Mouse (Mus musculus) ES-E14 (cell line): ENCODE results near the gene Lrp2bp. TPM values are rescaled to one million over a fixed set of nuclear protein-coding genes. Genes with fewer than 3 reads are reported as not detected.

ENCODE experiments used
- DNase-seq: peaks from one replicate; pipeline ENCODE4 v3.0.0-alpha.2; 2013; ENCODE audit warnings: low read depth, low spot score
- H3K27ac ChIP-seq: 2 replicates; pipeline ENCODE4 v1.5.1; 2012; ENCODE audit warnings: low read depth, mild to moderate bottlenecking, low read length, moderate library complexity, mixed read lengths; ENCODE audit not compliant: poor library complexity, insufficient read depth, severe bottlenecking
- H3K36me3 ChIP-seq: 2 replicates; pipeline ENCODE4 v1.6.1; 2012; ENCODE audit warnings: mild to moderate bottlenecking, low read length, moderate library complexity, mixed read lengths; ENCODE audit not compliant: control insufficient read depth, poor library complexity, insufficient read depth, severe bottlenecking
- H3K4me1 ChIP-seq, 2 experiments: fragments of 150-350 bp in 1 of 2; sonication (generic) in 1 of 2; 2 replicates each; pipeline ENCODE4 v1.6.1; 2012; ENCODE audit warnings: low read length in 2 of 2, mild to moderate bottlenecking in 1 of 2, mixed read lengths in 1 of 2; ENCODE audit not compliant: control insufficient read depth in 2 of 2, insufficient read depth in 2 of 2, poor library complexity in 1 of 2
- H3K4me3 ChIP-seq, 2 experiments: fragments of 150-350 bp in 1 of 2; sonication (generic) in 1 of 2; 2 replicates each; pipeline ENCODE4 v1.5.1; 2012; ENCODE audit warnings: low read length in 2 of 2, low read depth in 1 of 2, mild to moderate bottlenecking in 1 of 2, mixed read lengths in 1 of 2; ENCODE audit not compliant: insufficient read depth in 1 of 2, poor library complexity in 1 of 2, severe bottlenecking in 1 of 2
- H3K9ac ChIP-seq: 2 replicates; pipeline ENCODE4 v1.6.1; 2012; ENCODE audit warnings: low read depth, mild to moderate bottlenecking, low read length, mixed read lengths; ENCODE audit not compliant: poor library complexity, insufficient read depth, severe bottlenecking
- H3K9me3 ChIP-seq: fragments of 150-350 bp; sonication (generic); 2 replicates; pipeline ENCODE4 v1.6.1; 2012; ENCODE audit warnings: low read depth, mild to moderate bottlenecking, low read length; ENCODE audit not compliant: control insufficient read depth, insufficient read depth
- CHD2 ChIP-seq: IDR thresholded peaks from 2 replicates; pipeline ENCODE4 v1.6.1; 2014; ENCODE audit warnings: mild to moderate bottlenecking, low read depth, low read length, inconsistent platforms
- HCFC1 ChIP-seq: IDR thresholded peaks from 2 replicates; pipeline ENCODE4 v1.6.1; 2012; ENCODE audit warnings: low read length, inconsistent platforms, borderline replicate concordance; ENCODE audit not compliant: insufficient read depth
- MAFK ChIP-seq: IDR thresholded peaks from 2 replicates; pipeline ENCODE4 v1.6.1; 2014; ENCODE audit warnings: mild to moderate bottlenecking, low read depth, low read length, inconsistent platforms; ENCODE audit not compliant: insufficient read depth
- ZC3H11A ChIP-seq: IDR thresholded peaks from 2 replicates; pipeline ENCODE4 v1.6.1; 2012; ENCODE audit warnings: low read depth, mild to moderate bottlenecking, inconsistent platforms, low read length, borderline replicate concordance
- ZNF384 ChIP-seq: IDR thresholded peaks from 2 replicates; pipeline ENCODE4 v1.6.1; 2012; ENCODE audit warnings: low read depth, low read length, inconsistent platforms
- in situ Hi-C, 2 experiments: fragments of 600-800 bp; cut with MboI; formaldehyde crosslinking; loops; one replicate each; pipeline ENCODE4 v1.15.1; 2025; ENCODE audit warnings: low sequenced_read_pairs in 2 of 2, inconsistent platforms in 1 of 2; ENCODE audit not compliant: unreplicated experiment in 2 of 2
- total RNA-seq: library from RNA; depleted of rRNA; stranded (reverse); fragments of 300-350 nt; gene quantifications from 2 replicates; pipeline ENCODE4 v1.2.3, GENCODE M21; 2012

Gene Lrp2bp
- total RNA-seq, 1 experiment = 0.13 TPM

DNA sequence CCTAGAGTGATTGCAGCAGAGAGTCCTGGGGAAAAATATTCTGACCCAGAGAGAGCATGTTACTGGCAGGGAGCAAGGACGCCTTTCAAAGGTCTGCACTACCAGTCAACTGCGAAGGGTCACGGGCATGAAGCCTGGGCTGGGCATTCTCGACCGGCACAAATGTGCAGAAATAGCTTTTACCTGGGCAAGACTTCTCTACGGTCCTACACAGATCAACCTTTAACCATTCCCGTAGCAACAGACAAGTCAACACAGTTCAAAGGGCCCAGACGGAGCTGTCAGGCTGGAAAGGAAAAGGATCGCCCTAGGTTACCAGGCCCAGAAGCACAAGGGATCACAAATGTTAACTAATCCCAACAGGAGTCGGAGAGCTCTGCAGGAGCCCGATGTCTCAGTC lies 37.1 kb downstream of the Lrp2bp start:
- Histone ChIP-seq H3K36me3 (no peaks in the 10 kb centered on the region), H3K4me1 (no peaks in the 10 kb centered on the region), H3K4me3 (no peak overlapping the region), H3K9ac (no peak overlapping the region), H3K9me3 (no peaks in the 10 kb centered on the region), H3K27ac (no peak overlapping the region)
- in situ Hi-C loops = no loop called here
- TF ChIP-seq CHD2 (no peak), MAFK (no peak), ZC3H11A (no peak), ZNF384 (no peak), HCFC1 (no peak)
- no peak for DNase-seq

DNA sequence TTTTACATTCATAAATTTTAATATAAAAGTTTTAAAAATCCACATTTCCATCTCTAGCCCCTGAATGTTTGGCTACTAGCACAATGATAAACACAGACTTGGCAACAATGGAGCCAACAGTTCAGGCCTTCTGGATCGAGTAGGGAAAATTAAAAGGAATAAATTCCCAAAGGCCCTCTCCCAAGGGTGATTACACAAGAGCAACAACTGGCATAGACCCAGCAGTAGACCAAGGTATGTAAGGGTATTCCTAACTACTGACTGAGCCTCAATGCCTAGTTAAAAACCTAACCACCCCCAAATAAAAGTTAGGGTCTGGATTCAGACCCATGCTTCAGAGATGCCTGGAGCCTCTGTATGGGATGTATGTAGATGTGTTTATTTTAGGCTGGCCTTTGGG lies 40.6 kb downstream of the Lrp2bp start:
- no peak overlapping the region for H3K4me3 ChIP-seq
- no peaks in the 10 kb centered on the region for H3K36me3 ChIP-seq
- H3K9me3 ChIP-seq = no peaks in the 10 kb centered on the region
- H3K9ac ChIP-seq = no peak overlapping the region
- H3K4me1 ChIP-seq = no peaks in the 10 kb centered on the region
- TF ChIP-seq HCFC1 (no peak), ZNF384 (no peak), CHD2 (no peak), MAFK (no peak), ZC3H11A (no peak)
- DNase-seq = no peak
- H3K27ac ChIP-seq = no peak overlapping the region
- in situ Hi-C loops = no loop called here

- no peak overlapping the region for H3K27ac ChIP-seq
- H3K4me1 ChIP-seq = no peaks in the 10 kb centered on the region
- TF ChIP-seq ZC3H11A = no peak
- no peak for TF ChIP-seq HCFC1
- no peak for TF ChIP-seq MAFK
- TF ChIP-seq ZNF384 = no peak
- no peak for TF ChIP-seq CHD2
- no peaks in the 10 kb centered on the region for H3K36me3 ChIP-seq
- in situ Hi-C loops = no loop called here
- DNase-seq = no peak
- H3K9me3 ChIP-seq = no peaks in the 10 kb centered on the region
- no peak overlapping the region for H3K9ac ChIP-seq
- no peak overlapping the region for H3K4me3 ChIP-seq
Observed at GRCm38 (mm10) chr8:46040260-46040659, 41.2 kb downstream of the Lrp2bp start.

DNA sequence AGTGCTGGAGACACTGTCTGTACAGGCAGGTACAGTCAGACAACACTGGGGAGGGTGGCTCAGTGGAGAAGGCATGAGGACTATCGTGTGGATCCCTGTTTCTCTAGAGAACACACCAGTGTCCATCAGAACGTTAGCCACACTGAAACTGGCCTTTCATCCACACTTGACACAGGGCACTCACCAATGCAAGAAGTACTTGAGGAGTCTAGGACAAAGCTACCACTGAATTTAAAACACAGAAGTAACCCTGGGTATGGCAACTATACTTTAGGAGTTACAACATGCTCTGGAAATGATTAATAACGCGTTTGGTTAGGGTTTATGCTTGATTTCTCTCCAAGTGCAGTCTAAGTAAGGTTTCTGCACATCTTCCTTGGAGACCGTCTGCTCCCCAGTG lies 73.7 kb downstream of the Lrp2bp start:
- Histone ChIP-seq H3K27ac (no peak overlapping the region), H3K9ac (no peak overlapping the region), H3K4me3 (no peak overlapping the region), H3K4me1 (no peaks in the 10 kb centered on the region), H3K36me3 (no peaks in the 10 kb centered on the region), H3K9me3 (no peaks in the 10 kb centered on the region)
- DNase-seq = no peak
- TF ChIP-seq HCFC1 (no peak), ZC3H11A (no peak), CHD2 (no peak), ZNF384 (no peak), MAFK (no peak)
- in situ Hi-C loops = no loop called here

DNA sequence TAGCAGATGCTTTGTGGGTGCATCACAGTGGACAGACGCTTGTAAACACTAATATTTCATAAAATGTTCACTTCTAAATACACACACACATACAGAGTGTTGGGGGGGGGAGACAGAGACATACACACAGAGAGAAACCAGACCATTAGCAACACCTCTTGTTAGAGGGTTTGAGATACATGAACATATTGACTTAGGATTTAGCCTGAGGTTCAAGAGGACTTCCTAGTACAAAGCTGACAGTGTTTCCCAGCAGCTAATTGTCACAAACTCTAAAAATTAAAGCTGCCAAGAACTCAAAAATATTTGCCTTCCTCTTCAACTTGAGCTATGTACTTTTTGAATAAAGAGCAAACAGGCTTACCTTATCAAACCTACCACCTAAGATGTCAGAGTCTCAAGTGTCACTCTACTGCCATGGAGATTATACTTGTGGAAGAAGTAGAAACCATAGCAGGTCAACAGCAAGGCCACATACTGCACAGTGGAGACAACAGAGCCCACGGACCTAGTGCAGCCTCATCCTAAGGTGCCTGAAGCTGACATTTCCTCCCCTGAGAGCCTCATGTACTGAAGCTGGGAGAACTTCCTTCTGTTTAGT lies 74.5 kb downstream of the Lrp2bp start:
- in situ Hi-C loops = no loop called here
- DNase-seq = no peak
- Histone ChIP-seq H3K27ac (no peak overlapping the region), H3K36me3 (no peaks in the 10 kb centered on the region), H3K9ac (no peak overlapping the region), H3K4me3 (no peak overlapping the region), H3K4me1 (no peaks in the 10 kb centered on the region), H3K9me3 (no peaks in the 10 kb centered on the region)
- TF ChIP-seq MAFK = no peak
- TF ChIP-seq CHD2 = no peak
- no peak for TF ChIP-seq HCFC1
